Comparison of ENCODE assay signal across 30 mouse cellular contexts in genomic region chr10:52376422-52376821, GRCm38 (mm10). TPM values are rescaled to one million over a fixed set of nuclear protein-coding genes. Genes with fewer than 3 reads are reported as not detected.
"Had no signal": no experiment of that assay in that cellular context is flagged by ENCODE, and none has a peak within 500 bp of the region (broad histone marks: within the 10 kb centered on the region; RNA-seq: fewer than 3 reads in every experiment).

No protein-coding gene starts in this region.

- H3K36me3 ChIP-seq: liver, embryonic 13.5 days; neural tube, embryonic 13.5 days; stomach, embryonic 15.5 days had no signal

- H3K27me3 ChIP-seq: liver, embryonic 13.5 days; neural tube, embryonic 13.5 days; stomach, embryonic 15.5 days had no signal

- ATAC-seq: intestine, postnatal 0 days had no signal

- H3K4me3 ChIP-seq: layer of hippocampus, adult 2 months; left cerebral cortex, adult 2 months; liver, embryonic 13.5 days; myocyte; neural tube, embryonic 13.5 days; stomach, embryonic 15.5 days had no signal

- H3K4me1 ChIP-seq: stomach, embryonic 15.5 days had no signal

- DNase-seq: kidney, adult 2 months; kidney, postnatal 25 days; layer of hippocampus, adult 9-11 months; layer of hippocampus, postnatal 36 days; liver, embryonic 13.5 days; lung, adult 2 months; midbrain, embryonic 14.5 days; thymus, postnatal 25 days had no signal

- H3K9ac ChIP-seq: liver, embryonic 13.5 days; neural tube, embryonic 13.5 days; stomach, embryonic 15.5 days had no signal

- H3K9me3 ChIP-seq: liver, embryonic 13.5 days; neural tube, embryonic 13.5 days; stomach, embryonic 15.5 days had no signal

- H3K27ac ChIP-seq: kidney, postnatal 0 days; layer of hippocampus, adult 2 months; left cerebral cortex, adult 2 months; liver, embryonic 13.5 days; macrophage; neural tube, embryonic 13.5 days; stomach, embryonic 15.5 days had no signal

- H3K4me2 ChIP-seq: liver, embryonic 13.5 days; midbrain, embryonic 11.5 days; neural tube, embryonic 13.5 days; stomach, embryonic 15.5 days had no signal

RNA-seq across cellular contexts. Expression of gene Nepn, which starts 12.3 kb away (rescaled TPM):
- total RNA-seq: layer of hippocampus, adult 2 months; layer of hippocampus, postnatal 36 days; left cerebral cortex, adult 2 months; left cerebral cortex, postnatal 10 days; left cerebral cortex, postnatal 36 days; liver, adult 2 months; megakaryocyte-erythroid progenitor cell, adult 5-6 weeks had no signal
- polyA plus RNA-seq: kidney, embryonic 14.5 days; large intestine, adult 2 months; limb, embryonic 11.5 days; liver, adult 2 months; liver, embryonic 13.5 days; lung, embryonic 16.5 days; macrophage; midbrain, embryonic 11.5 days; midbrain, embryonic 14.5 days; neural tube, embryonic 13.5 days; small intestine, adult 2 months had no signal

RNA-seq across cellular contexts. Expression of gene Gm26741, which starts 17.9 kb away (rescaled TPM):
- total RNA-seq: layer of hippocampus, adult 2 months; layer of hippocampus, postnatal 36 days; left cerebral cortex, adult 2 months; left cerebral cortex, postnatal 10 days; left cerebral cortex, postnatal 36 days; liver, adult 2 months; megakaryocyte-erythroid progenitor cell, adult 5-6 weeks had no signal
- polyA plus RNA-seq: intestine, postnatal 0 days; kidney, adult 2 months; kidney, embryonic 14.5 days; kidney, postnatal 0 days; large intestine, adult 2 months; limb, embryonic 11.5 days; limb, embryonic 14.5 days; liver, adult 2 months; liver, embryonic 13.5 days; liver, embryonic 16.5 days; lung, adult 2 months; lung, embryonic 16.5 days; macrophage; midbrain, embryonic 11.5 days; midbrain, embryonic 14.5 days; myocyte; neural tube, embryonic 13.5 days; small intestine, adult 2 months; stomach, embryonic 15.5 days; thymus, postnatal 0 days; urinary bladder, adult 2 months had no signal
